Mouse (Mus musculus) intestine, embryonic 15.5 days (tissue): ENCODE measurements around the gene Icos. TPM values are rescaled to one million over a fixed set of nuclear protein-coding genes. Genes with fewer than 3 reads are reported as not detected.

ENCODE experiments used
- ATAC-seq: fragments of 200-750 bp; cut with Nextera tagmentation; 2 replicates; pipeline ENCODE4 v1.8.0; 2017; ENCODE audit warnings: moderate TSS enrichment, moderate library complexity
- H3K27ac ChIP-seq: fragments of 300-500 bp; sonication (generic); 2 replicates; pipeline ENCODE4 v1.5.1; 2015; ENCODE audit warnings: mild to moderate bottlenecking, inconsistent platforms
- H3K27me3 ChIP-seq: fragments of 300-500 bp; sonication (generic); replicated peaks from 2 replicates; pipeline ENCODE4 v1.6.1; 2015; ENCODE audit warnings: inconsistent platforms
- H3K36me3 ChIP-seq: fragments of 300-500 bp; sonication (generic); 2 replicates; pipeline ENCODE4 v1.6.1; 2015; ENCODE audit warnings: inconsistent platforms
- H3K4me1 ChIP-seq: fragments of 300-500 bp; sonication (generic); replicated peaks from 2 replicates; pipeline ENCODE4 v1.6.1; 2015; ENCODE audit warnings: inconsistent platforms
- H3K4me2 ChIP-seq: fragments of 300-500 bp; sonication (generic); replicated peaks from 2 replicates; pipeline ENCODE4 v1.6.1; 2015; ENCODE audit warnings: mild to moderate bottlenecking, inconsistent platforms
- H3K4me3 ChIP-seq: fragments of 300-500 bp; sonication (generic); replicated peaks from 2 replicates; pipeline ENCODE4 v1.5.1; 2015; ENCODE audit warnings: inconsistent platforms
- H3K9ac ChIP-seq: fragments of 300-500 bp; sonication (generic); 2 replicates; pipeline ENCODE4 v1.6.1; 2015; ENCODE audit warnings: inconsistent platforms
- H3K9me3 ChIP-seq: fragments of 300-500 bp; sonication (generic); 2 replicates; pipeline ENCODE4 v1.6.1; 2016; ENCODE audit warnings: inconsistent platforms
- WGBS: fragments of 180-500 bp; shearing (Covaris S2); methylation state at CpG from one replicate; pipeline ENCODE4 v1.1.7; 2015; 5-methylcytosine and 5-hydroxymethylcytosine counted together
- polyA plus RNA-seq: library from polyadenylated mRNA; unstranded; fragments of >200 nt; fragmentation: Nextera tagmentation; extraction: Ambion mirVana; gene quantifications from 2 replicates; pipeline ENCODE4 v1.2.1, GENCODE M21; 2015

Gene Icos
- polyA plus RNA-seq, 1 experiment from 2014 or later: 0.70 TPM

- no peak for ATAC-seq
- no peak overlapping the region for H3K4me2 ChIP-seq
- 91% methylated on average over 5 of the region's 5 CpGs for WGBS
- H3K9ac ChIP-seq: no peak overlapping the region
- H3K9me3 ChIP-seq: no peaks in the 10 kb centered on the region
- H3K36me3 ChIP-seq: no peaks in the 10 kb centered on the region
- no peak overlapping the region for H3K27ac ChIP-seq
- H3K4me3 ChIP-seq: no peak overlapping the region
- no peaks in the 10 kb centered on the region for H3K27me3 ChIP-seq
- no peaks in the 10 kb centered on the region for H3K4me1 ChIP-seq
Measured at GRCm38 (mm10) chr1:60975646-60976294, 2.0 kb upstream of the Icos start.

DNA sequence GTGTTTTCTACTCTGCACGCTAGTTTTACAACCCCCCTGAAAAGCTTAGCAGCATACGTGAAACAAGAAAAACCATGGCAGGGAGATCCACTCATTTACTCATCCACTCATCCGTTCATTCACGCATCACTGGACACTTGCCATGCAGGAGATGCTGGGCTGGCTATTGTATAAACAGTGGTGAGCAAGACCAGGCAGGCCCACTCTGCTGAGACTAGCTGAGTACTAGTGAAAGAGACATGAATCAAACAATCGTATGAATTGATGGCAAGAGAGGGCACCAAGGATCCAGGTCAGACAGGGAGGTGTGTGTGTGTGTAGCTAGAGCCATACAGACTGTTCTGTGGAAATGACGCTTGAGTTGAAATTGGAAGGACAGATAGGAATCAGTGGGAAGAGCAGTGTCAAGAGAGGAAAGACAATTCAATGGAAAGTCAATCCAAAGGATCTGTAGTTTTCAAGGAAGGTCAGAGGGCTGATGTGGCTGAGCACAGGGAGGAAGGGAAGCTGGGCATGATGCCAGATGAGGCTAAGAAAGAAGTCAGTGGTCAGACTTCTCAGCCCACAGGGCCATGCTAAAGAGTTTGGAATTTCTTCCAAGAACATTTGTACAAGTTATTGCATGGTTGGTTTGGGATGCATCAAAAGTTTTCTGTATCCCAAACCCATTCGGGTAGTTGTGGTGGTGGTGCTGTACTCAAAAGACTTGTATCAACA, 1.6 kb downstream of the Icos start:
- ATAC-seq: no peak
- no peak overlapping the region for H3K27ac ChIP-seq
- 60% methylated on average over 7 of the region's 7 CpGs for WGBS

GRCm38 (mm10) chr1:60979843-60980235, 2.1 kb downstream of the Icos start:
- H3K4me1 ChIP-seq: no peaks in the 10 kb centered on the region
- H3K36me3 ChIP-seq: no peaks in the 10 kb centered on the region
- no peak overlapping the region for H3K27ac ChIP-seq
- no peak overlapping the region for H3K4me2 ChIP-seq
- WGBS: 79% methylated on average over 2 of the region's 2 CpGs
- ATAC-seq: no peak
- H3K9me3 ChIP-seq: no peaks in the 10 kb centered on the region
- H3K4me3 ChIP-seq: no peak overlapping the region
- no peak overlapping the region for H3K9ac ChIP-seq
- no peaks in the 10 kb centered on the region for H3K27me3 ChIP-seq

More for the DNA sequence above, 1.6 kb downstream of the Icos start:
- Histone ChIP-seq H3K4me2 (no peak overlapping the region), H3K27me3 (no peaks in the 10 kb centered on the region), H3K9me3 (no peaks in the 10 kb centered on the region), H3K36me3 (no peaks in the 10 kb centered on the region), H3K9ac (no peak overlapping the region), H3K4me3 (no peak overlapping the region), H3K4me1 (no peaks in the 10 kb centered on the region)

GRCm38 (mm10) chr1:60985075-60985474, 7.3 kb downstream of the Icos start:
- H3K9me3 ChIP-seq: no peaks in the 10 kb centered on the region
- no peak overlapping the region for H3K27ac ChIP-seq
- ATAC-seq: no peak
- H3K4me3 ChIP-seq: no peak overlapping the region
- no peaks in the 10 kb centered on the region for H3K27me3 ChIP-seq
- H3K4me2 ChIP-seq: no peak overlapping the region
- H3K36me3 ChIP-seq: no peaks in the 10 kb centered on the region
- H3K4me1 ChIP-seq: no peaks in the 10 kb centered on the region
- 57% methylated on average over 2 of the region's 2 CpGs for WGBS
- no peak overlapping the region for H3K9ac ChIP-seq

DNA sequence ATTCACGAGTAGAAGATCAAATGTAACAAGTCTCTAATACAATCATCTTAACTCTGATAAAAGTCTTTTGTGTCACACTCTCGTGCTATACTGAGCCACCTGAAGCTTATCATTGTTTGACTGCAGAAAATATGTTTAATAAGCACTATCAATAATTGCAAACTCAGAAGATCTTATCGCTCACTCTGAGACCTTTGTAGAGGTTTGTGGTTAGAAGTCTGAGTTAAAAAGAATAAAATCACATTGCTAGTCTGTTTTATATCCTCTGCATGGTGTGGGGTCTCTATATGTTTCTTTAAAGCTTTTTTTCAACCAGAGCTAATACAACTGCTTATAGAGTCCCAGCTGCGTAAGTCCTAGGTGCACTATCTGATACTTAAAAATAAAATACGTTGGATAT, 8.4 kb downstream of the Icos start:
- Histone ChIP-seq H3K27ac (no peak overlapping the region), H3K9ac (no peak overlapping the region), H3K4me3 (no peak overlapping the region), H3K9me3 (no peaks in the 10 kb centered on the region), H3K36me3 (no peaks in the 10 kb centered on the region), H3K4me1 (no peaks in the 10 kb centered on the region), H3K4me2 (no peak overlapping the region), H3K27me3 (no peaks in the 10 kb centered on the region)
- ATAC-seq: no peak
- WGBS: 72% methylated on average over 5 of the region's 5 CpGs

DNA sequence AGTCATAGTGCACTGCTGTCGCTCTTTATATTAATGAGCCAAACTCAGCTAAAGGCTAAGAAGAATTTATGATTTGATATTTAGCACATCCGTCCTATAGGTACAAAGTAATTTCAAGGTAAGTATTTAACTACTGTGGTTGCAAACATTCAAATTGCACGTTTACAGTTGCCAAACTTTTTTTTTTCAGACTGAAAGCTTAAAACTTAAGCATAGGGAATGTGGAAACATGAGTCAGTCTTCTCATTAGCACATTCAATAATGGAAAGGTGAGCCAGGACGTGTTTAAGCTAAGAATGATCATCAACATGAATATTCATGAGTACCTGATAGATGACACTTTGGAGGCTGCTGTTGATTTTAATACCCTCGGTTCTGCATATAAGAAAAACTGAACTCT, 11.4 kb downstream of the Icos start:
- H3K36me3 ChIP-seq: no peaks in the 10 kb centered on the region
- H3K27ac ChIP-seq: no peak overlapping the region

GRCm38 (mm10) chr1:60990305-60990704, 12.6 kb downstream of the Icos start:
- Histone ChIP-seq H3K4me2 (no peak overlapping the region), H3K4me1 (no peaks in the 10 kb centered on the region), H3K27me3 (no peaks in the 10 kb centered on the region), H3K4me3 (no peak overlapping the region), H3K9me3 (no peaks in the 10 kb centered on the region), H3K27ac (no peak overlapping the region), H3K36me3 (no peaks in the 10 kb centered on the region), H3K9ac (no peak overlapping the region)
- no peak for ATAC-seq
- whole genome bisulfite sequencing: 61% methylated on average over 8 of the region's 8 CpGs

More for the DNA sequence above, 11.4 kb downstream of the Icos start:
- ATAC-seq: no peak
- WGBS: 82% methylated on average over 5 of the region's 5 CpGs
- no peak overlapping the region for H3K9ac ChIP-seq
- no peak overlapping the region for H3K4me3 ChIP-seq
- H3K9me3 ChIP-seq: no peaks in the 10 kb centered on the region
- no peaks in the 10 kb centered on the region for H3K27me3 ChIP-seq
- H3K4me2 ChIP-seq: no peak overlapping the region
- no peaks in the 10 kb centered on the region for H3K4me1 ChIP-seq

DNA sequence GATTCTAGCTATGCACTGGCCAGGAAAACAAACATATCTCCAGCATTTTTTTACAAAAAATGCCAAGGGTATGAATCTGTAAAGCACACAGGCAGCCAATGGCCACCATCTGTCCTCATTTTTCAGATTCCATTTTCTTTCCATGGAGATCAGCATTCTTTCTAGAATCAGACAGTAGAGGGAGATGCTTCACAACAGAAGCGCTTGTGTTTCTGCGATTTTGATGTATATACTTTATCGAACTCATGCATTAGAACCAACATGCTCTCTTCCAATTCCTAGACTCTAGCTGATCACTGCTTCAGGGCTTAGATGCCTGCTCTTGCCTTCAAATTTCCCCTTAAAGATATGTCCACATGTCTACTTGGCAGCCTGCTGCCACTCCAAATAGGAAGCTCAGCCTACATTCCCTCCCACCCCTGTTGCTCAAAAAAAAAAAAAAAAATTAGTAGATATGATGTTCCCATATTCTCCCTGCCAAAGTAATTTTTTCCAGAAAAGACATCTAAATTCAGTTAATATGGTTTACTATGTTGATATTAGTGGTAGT, 20.4 kb downstream of the Icos start:
- H3K9ac ChIP-seq: no peak overlapping the region
- WGBS: 73% methylated on average over 3 of the region's 3 CpGs

DNA sequence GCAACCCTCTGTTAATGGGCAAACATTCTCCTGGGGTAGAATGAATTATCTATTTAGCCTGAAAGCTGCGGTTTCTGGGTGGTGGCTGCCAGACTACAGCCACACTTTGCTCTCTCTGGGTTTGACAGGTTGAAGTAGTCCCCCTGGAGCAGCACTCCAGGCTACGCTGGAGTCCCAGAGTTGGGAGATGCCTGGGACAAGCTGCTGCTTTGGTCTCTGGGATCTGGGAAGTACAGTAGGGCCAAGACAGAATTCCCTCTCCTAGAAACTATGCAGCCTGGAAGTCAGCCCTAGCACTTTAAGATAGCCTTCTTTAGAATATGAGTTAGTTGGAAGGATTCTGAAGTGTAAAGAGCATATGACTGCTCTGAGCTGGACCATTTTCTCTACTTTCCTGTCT, 21.0 kb downstream of the Icos start:
- Histone ChIP-seq H3K4me2 (no peak overlapping the region), H3K9ac (no peak overlapping the region), H3K36me3 (no peaks in the 10 kb centered on the region), H3K27me3 (no peaks in the 10 kb centered on the region), H3K4me1 (no peaks in the 10 kb centered on the region), H3K9me3 (no peaks in the 10 kb centered on the region), H3K27ac (no peak overlapping the region), H3K4me3 (no peak overlapping the region)
- no peak for ATAC-seq
- whole genome bisulfite sequencing: 37% methylated on average over 2 of the region's 2 CpGs

More for the DNA sequence above, 20.4 kb downstream of the Icos start:
- H3K27me3 ChIP-seq: no peaks in the 10 kb centered on the region
- no peak overlapping the region for H3K4me2 ChIP-seq
- no peaks in the 10 kb centered on the region for H3K4me1 ChIP-seq
- no peaks in the 10 kb centered on the region for H3K36me3 ChIP-seq
- H3K4me3 ChIP-seq: no peak overlapping the region
- H3K27ac ChIP-seq: no peak overlapping the region
- no peak for ATAC-seq
- H3K9me3 ChIP-seq: no peaks in the 10 kb centered on the region

DNA sequence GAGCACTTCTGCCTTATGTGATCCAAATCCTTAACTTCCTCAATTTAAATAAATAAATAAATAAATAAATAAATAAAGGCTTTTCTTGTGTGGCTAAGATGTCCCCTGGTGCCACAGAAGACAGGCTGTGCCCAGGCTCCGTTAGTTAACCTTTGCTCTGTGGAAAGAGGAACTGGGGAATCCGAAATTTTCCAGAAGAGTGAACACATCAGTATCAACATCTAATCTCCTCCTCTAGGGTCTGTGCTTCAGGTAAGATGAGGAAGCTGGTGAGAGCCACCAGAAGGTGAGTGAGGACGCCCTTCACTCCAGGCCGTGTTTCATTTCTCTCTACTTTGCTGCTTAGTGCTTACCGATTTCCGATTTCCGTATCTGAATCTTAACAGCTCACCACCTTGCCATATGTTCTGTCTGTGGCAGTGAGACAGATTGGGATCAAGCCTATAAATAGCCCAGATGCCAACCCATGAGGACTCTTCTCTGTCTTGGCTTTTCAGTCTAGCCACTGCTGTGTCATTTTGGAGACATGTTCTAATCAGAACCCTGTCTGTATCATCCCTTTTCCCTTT, 24.1 kb downstream of the Icos start:
- H3K4me2 ChIP-seq: no peak overlapping the region
- H3K4me3 ChIP-seq: no peak overlapping the region
- H3K36me3 ChIP-seq: no peaks in the 10 kb centered on the region
- no peak overlapping the region for H3K27ac ChIP-seq
- ATAC-seq: no peak
- H3K4me1 ChIP-seq: no peaks in the 10 kb centered on the region
- H3K9me3 ChIP-seq: no peaks in the 10 kb centered on the region
- H3K9ac ChIP-seq: no peak overlapping the region
- H3K27me3 ChIP-seq: no peaks in the 10 kb centered on the region
- WGBS: 96% methylated on average over 7 of the region's 7 CpGs

- H3K27ac ChIP-seq: no peak overlapping the region
- ATAC-seq: peak; percentile 63
Measured at GRCm38 (mm10) chr1:61006229-61006628, 28.5 kb downstream of the Icos start.

GRCm38 (mm10) chr1:61007516-61007915, 29.8 kb downstream of the Icos start:
- no peak overlapping the region for H3K4me3 ChIP-seq
- H3K27ac ChIP-seq: no peak overlapping the region
- no peaks in the 10 kb centered on the region for H3K9me3 ChIP-seq
- ATAC-seq: no peak
- no peaks in the 10 kb centered on the region for H3K36me3 ChIP-seq
- H3K4me2 ChIP-seq: no peak overlapping the region
- H3K9ac ChIP-seq: no peak overlapping the region
- H3K4me1 ChIP-seq: no peaks in the 10 kb centered on the region
- H3K27me3 ChIP-seq: no peaks in the 10 kb centered on the region

More at GRCm38 (mm10) chr1:61006229-61006628, 28.5 kb downstream of the Icos start:
- H3K4me3 ChIP-seq: no peak overlapping the region
- no peaks in the 10 kb centered on the region for H3K27me3 ChIP-seq
- H3K4me1 ChIP-seq: no peaks in the 10 kb centered on the region
- 59% methylated on average over 2 of the region's 2 CpGs for WGBS
- H3K9ac ChIP-seq: no peak overlapping the region
- no peak overlapping the region for H3K4me2 ChIP-seq
- no peaks in the 10 kb centered on the region for H3K9me3 ChIP-seq
- H3K36me3 ChIP-seq: no peaks in the 10 kb centered on the region
